In the genomic region with DNA sequence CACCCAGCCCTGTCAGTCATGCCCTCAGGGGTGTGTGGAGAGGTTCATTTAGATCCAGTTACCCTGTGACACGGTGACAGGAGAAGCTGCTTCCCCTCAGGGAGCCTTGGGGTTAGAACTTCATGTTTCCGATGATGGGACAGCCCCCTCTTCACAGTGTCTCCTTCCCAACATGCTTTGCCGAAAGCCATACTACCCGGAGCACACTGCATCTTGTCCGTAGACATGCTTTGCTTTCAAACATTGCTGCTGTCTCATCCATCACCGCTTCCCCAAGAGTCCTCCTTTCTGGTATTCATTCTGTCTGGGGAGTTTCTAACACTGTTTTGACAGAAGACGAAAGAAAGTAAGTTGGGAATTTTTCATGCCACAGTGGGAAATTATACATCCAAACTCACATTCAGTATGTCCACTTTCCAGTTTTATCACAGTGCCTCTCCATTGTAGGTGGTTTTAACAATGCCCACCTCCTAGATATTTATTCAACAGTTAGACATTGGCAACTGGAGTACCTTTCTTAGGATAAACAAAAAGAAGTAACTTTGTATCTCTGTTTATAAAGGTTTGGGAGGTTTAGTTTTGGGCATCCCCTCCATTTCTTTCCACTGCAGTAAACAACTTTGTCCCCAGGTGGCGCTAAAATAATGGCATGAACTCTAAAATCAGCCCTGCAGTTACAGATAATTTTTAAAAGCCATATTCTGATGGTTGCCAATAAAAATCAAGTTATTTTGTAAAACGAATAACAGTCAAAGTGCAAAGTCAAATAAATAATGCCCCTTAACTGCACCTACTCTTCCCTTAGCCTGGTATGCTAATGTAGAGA, we compare ENCODE assay signal across 9 mouse cellular contexts. TPM values are rescaled to one million over a fixed set of nuclear protein-coding genes. Genes with fewer than 3 reads are reported as not detected.
A peak's percentile ranks its signal among the peaks of the same experiment; 100 is the strongest.
DNase-seq lines count a peak whose midpoint lies in the region; ATAC-seq lines count a peak whose summit lies in the region.
"Had no signal": no experiment of that assay in that cellular context is flagged by ENCODE, and none has a peak within 500 bp of the region (broad histone marks: within the 10 kb centered on the region; RNA-seq: fewer than 3 reads in every experiment).

No protein-coding gene starts in this region.

- H3K36me3 ChIP-seq in neural tube, embryonic 11.5 days (ENCODE audit: control insufficient read depth, insufficient read depth, low read length) = no peaks in the 10 kb centered on the region; the same call in 1 of the 2 replicates
- peaks cover 26% of the 10 kb centered on the region for H3K36me3 ChIP-seq in hindbrain, embryonic 13.5 days

- peak; percentile 57 to 69 for DNase-seq in cerebellum, postnatal 10 days
- no peak for DNase-seq in cerebellum, adult 11-12 months
- peak; percentile 32 for DNase-seq in kidney, postnatal 14 days
- no peak for DNase-seq in kidney, adult 11 months
- peak; percentile 34 for DNase-seq in CD4-positive helper T cell, adult 2 months (ENCODE audit: low read depth, low spot score)
- peak; percentile 17 for DNase-seq in embryo, embryonic 11.5 days (ENCODE audit: low read depth, low spot score)
- DNase-seq in neural tube, embryonic 11.5 days (ENCODE audit: low spot score) = peak; percentile 42

- no peak overlapping the region for H3K4me3 ChIP-seq in neural tube, embryonic 11.5 days (ENCODE audit: low read depth, low read length)
- no peak overlapping the region for H3K4me3 ChIP-seq in hindbrain, embryonic 13.5 days
- H3K4me3 ChIP-seq: limb, embryonic 13.5 days had no signal

- H3K4me2 ChIP-seq in neural tube, embryonic 11.5 days (ENCODE audit: low read depth) = no peak overlapping the region
- H3K4me2 ChIP-seq in hindbrain, embryonic 13.5 days = no peak overlapping the region
- H3K4me2 ChIP-seq: limb, embryonic 13.5 days had no signal

- H3K4me1 ChIP-seq in neural tube, embryonic 11.5 days (ENCODE audit: control insufficient read depth, insufficient read depth, low read length) = no peaks in the 10 kb centered on the region
- no peaks in the 10 kb centered on the region for H3K4me1 ChIP-seq in hindbrain, embryonic 13.5 days (replicated peaks)

- H3K27me3 ChIP-seq in neural tube, embryonic 11.5 days (ENCODE audit: control insufficient read depth, insufficient read depth, low read length) = no peaks in the 10 kb centered on the region
- H3K27me3 ChIP-seq in hindbrain, embryonic 13.5 days = no peaks in the 10 kb centered on the region
- H3K27me3 ChIP-seq: limb, embryonic 13.5 days had no signal

- no peak overlapping the region for H3K27ac ChIP-seq in neural tube, embryonic 11.5 days (ENCODE audit: low read depth, low read length)
- no peak overlapping the region for H3K27ac ChIP-seq in hindbrain, embryonic 13.5 days
- H3K27ac ChIP-seq: limb, embryonic 13.5 days had no signal

- H3K9me3 ChIP-seq in neural tube, embryonic 11.5 days (ENCODE audit: control insufficient read depth, low read length) = no peaks in the 10 kb centered on the region
- H3K9me3 ChIP-seq in hindbrain, embryonic 13.5 days = no peaks in the 10 kb centered on the region
- H3K9me3 ChIP-seq: limb, embryonic 13.5 days had no signal

- ATAC-seq in neural tube, embryonic 11.5 days (ENCODE audit: insufficient read depth, low FRiP score, low TSS enrichment) = no peak
- no peak for ATAC-seq in hindbrain, embryonic 13.5 days (ENCODE audit: low FRiP score)

- H3K9ac ChIP-seq in neural tube, embryonic 11.5 days (ENCODE audit: low read length) = no peak overlapping the region
- H3K9ac ChIP-seq in hindbrain, embryonic 13.5 days = no peak overlapping the region
- H3K9ac ChIP-seq: limb, embryonic 13.5 days had no signal

- 50% methylated on average over 9 of the region's 9 CpGs for WGBS in neural tube, embryonic 11.5 days
- 51% methylated on average over 9 of the region's 9 CpGs for WGBS in hindbrain, embryonic 13.5 days

RNA-seq across cellular contexts. Expression of a gene that starts 14.6 kb away (rescaled TPM):
- not detected in 2 replicates for polyA plus RNA-seq in neural tube, embryonic 11.5 days (2014; fragmentation: Nextera tagmentation; extraction: Ambion mirVana)
- 0.23 TPM in 1 of 2 replicates, not detected in the other for polyA plus RNA-seq in hindbrain, embryonic 13.5 days (2015; fragmentation: Nextera tagmentation; extraction: Ambion mirVana)
- polyA plus RNA-seq: limb, embryonic 13.5 days had no signal

RNA-seq across cellular contexts. Expression of a gene that starts 18.8 kb away (rescaled TPM):
- polyA plus RNA-seq in neural tube, embryonic 11.5 days (2014; fragmentation: Nextera tagmentation; extraction: Ambion mirVana) = 117 TPM in 2 replicates
- polyA plus RNA-seq in hindbrain, embryonic 13.5 days (2015; fragmentation: Nextera tagmentation; extraction: Ambion mirVana) = 98.9 and 101 TPM in 2 replicates

RNA-seq across cellular contexts. Expression of a gene that starts 19.0 kb away (rescaled TPM):
- polyA plus RNA-seq in neural tube, embryonic 11.5 days (2014; fragmentation: Nextera tagmentation; extraction: Ambion mirVana) = 32.7 and 35.2 TPM in 2 replicates
- 23.5 and 24.0 TPM in 2 replicates for polyA plus RNA-seq in hindbrain, embryonic 13.5 days (2015; fragmentation: Nextera tagmentation; extraction: Ambion mirVana)

RNA-seq across cellular contexts. Expression of a gene that starts 41.7 kb away (rescaled TPM):
- polyA plus RNA-seq in neural tube, embryonic 11.5 days (2014; fragmentation: Nextera tagmentation; extraction: Ambion mirVana) = not detected in 2 replicates
- polyA plus RNA-seq in hindbrain, embryonic 13.5 days (2015; fragmentation: Nextera tagmentation; extraction: Ambion mirVana) = not detected in 2 replicates
- polyA plus RNA-seq: limb, embryonic 13.5 days had no signal

Comparison
In these comparisons a context has a peak if more than half of its experiments do, and no peak if none do; other contexts are left out.
1. DNase-seq: peak in cerebellum, postnatal 10 days (2 of 2), kidney, postnatal 14 days (single experiment), CD4-positive helper T cell, adult 2 months (single experiment), embryo, embryonic 11.5 days (single experiment) and neural tube, embryonic 11.5 days (single experiment); none in cerebellum, adult 11-12 months (single experiment) and kidney, adult 11 months (single experiment).